Mouse (Mus musculus): ENCODE results near the gene Pdpk1. TPM values are rescaled to one million over a fixed set of nuclear protein-coding genes. Genes with fewer than 3 reads are reported as not detected.

The Pdpk1 gene
- polyA plus RNA-seq, 1 experiment from 2014 or later = 68.9 TPM

DNA sequence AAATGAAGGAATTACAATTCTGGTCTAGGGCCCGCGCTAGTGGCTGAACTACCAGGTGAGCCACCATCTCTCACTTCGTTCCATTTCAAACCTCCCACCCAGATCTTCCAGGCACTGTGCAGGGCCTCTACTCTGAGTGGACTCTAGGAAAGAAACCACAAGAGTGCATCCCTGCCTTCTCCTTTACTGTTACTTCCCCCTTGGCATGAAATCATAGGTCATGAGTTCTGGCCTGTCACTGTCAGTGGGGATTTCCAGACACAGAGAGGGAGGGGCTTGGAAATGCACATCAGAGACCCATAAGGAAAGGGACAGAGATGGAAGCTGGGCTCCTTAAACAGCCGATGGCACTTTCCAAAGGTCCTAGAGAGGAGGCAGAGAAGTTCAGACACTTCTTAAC, 21.0 kb upstream of the Pdpk1 start:
- no peak overlapping the region for H3K9ac ChIP-seq (replicated peaks)
- no peaks in the 10 kb centered on the region for H3K27me3 ChIP-seq (replicated peaks)
- no peak overlapping the region for H3K4me2 ChIP-seq
- no peaks in the 10 kb centered on the region for H3K9me3 ChIP-seq (replicated peaks)
- no peak overlapping the region for H3K4me3 ChIP-seq (replicated peaks)
- WGBS = 89% methylated on average over 4 of the region's 4 CpGs
- peaks cover 3% of the 10 kb centered on the region for H3K36me3 ChIP-seq
- ATAC-seq (ENCODE audit: low FRiP score) = no peak
- H3K4me1 ChIP-seq = peaks cover 24% of the 10 kb centered on the region
- H3K27ac ChIP-seq (replicated peaks) = no peak overlapping the region

- no peaks in the 10 kb centered on the region for H3K27me3 ChIP-seq (replicated peaks)
- 83% methylated on average over 5 of the region's 5 CpGs for WGBS
- no peaks in the 10 kb centered on the region for H3K9me3 ChIP-seq (replicated peaks)
- H3K4me1 ChIP-seq = peaks cover 29% of the 10 kb centered on the region
- H3K36me3 ChIP-seq = peaks cover 6% of the 10 kb centered on the region
- no peak overlapping the region for H3K4me3 ChIP-seq (replicated peaks)
- 0 out of 2 replicates have a peak overlapping the region, but pooled peaks have one; percentile 23 for H3K27ac ChIP-seq (replicated peaks)
- no peak overlapping the region for H3K4me2 ChIP-seq
- H3K9ac ChIP-seq (replicated peaks) = no peak overlapping the region
- ATAC-seq (ENCODE audit: low FRiP score) = no peak
Measured at GRCm38 (mm10) chr17:24170729-24171128, 20.0 kb upstream of the Pdpk1 start.

DNA sequence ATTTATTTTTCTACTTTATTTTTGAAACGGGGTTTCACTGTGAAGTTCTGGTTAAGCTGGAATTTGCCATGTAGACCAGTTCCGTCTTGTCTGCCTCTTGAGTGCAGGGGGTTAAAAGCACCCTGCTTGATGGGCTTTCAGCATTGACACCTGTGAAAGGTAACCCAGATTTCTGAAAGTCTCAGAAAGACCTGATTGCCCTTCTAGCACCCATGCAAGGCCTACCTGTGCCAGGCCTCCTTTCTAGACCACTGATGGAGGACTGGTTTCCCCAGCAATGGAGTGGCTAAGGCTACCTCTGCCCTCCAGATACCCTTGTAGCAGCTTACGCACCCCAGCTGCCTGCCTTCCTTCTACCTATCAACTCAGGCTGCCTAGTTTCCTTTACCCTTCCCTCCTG, 19.4 kb upstream of the Pdpk1 start:
- no peaks in the 10 kb centered on the region for H3K9me3 ChIP-seq (replicated peaks)
- no peaks in the 10 kb centered on the region for H3K27me3 ChIP-seq (replicated peaks)
- ATAC-seq (ENCODE audit: low FRiP score) = no peak
- H3K4me1 ChIP-seq = peaks cover 35% of the 10 kb centered on the region
- H3K4me2 ChIP-seq = peak overlapping the region; percentile 80
- peak overlapping the region; percentile 87 for H3K9ac ChIP-seq (replicated peaks)
- peak overlapping the region; percentile 99; the same call in 1 of the 2 replicates for H3K27ac ChIP-seq (replicated peaks)
- WGBS = 58% methylated on average over 3 of the region's 3 CpGs
- peak overlapping the region; percentile 75 for H3K4me3 ChIP-seq (replicated peaks)
- H3K36me3 ChIP-seq = peaks cover 12% of the 10 kb centered on the region

DNA sequence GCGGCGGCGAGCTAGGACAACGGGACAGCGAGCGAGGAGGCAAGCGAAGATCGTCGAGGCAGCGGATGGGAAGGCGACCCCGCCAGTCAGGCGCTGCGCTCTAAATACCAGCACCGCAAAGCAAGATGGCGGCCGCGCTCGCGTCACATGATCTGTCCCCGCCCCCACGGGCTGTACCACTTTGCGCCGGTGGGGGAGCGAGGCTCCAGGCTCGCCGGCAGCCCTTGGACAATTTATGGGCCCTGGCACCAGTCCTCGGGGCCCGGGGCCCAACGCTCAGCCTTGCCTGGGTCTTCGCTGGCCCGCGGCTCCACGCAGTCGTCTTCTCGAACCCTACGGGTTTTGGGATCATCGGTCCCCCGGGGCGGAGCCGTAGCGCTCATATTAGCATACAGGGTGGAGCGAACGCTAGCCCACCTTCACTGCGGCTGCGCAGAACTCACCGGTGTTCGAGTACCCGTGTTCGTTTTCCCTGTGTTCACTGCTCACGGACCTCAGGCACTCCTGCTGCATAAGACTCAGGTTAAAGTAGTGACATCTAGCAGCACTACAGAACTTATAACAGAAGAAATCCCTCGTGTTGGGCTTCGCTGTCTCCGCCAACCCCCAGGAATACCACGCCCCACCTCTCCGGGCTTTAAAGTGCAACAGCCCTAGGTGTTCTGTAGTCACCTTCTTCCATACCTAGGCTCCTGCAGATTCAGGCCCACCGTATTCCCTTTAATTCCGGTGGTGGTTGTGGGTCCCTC, 18.8 kb upstream of the Pdpk1 start, which contains the start of gene Atp6v0c:
Gene Atp6v0c (minus strand): TSS at position 386 of the 749 bp plus-strand sequence.
- WGBS = 1% methylated on average over 58 of the region's 58 CpGs
- peak; percentile 91 for ATAC-seq (ENCODE audit: low FRiP score)
- no peaks in the 10 kb centered on the region for H3K27me3 ChIP-seq (replicated peaks)

GRCm38 (mm10) chr17:24168590-24169277, 18.0 kb upstream of the Pdpk1 start:
- H3K27ac ChIP-seq (replicated peaks) = peak overlapping the region; percentile 99
- H3K27me3 ChIP-seq (replicated peaks) = no peaks in the 10 kb centered on the region
- peak; percentile 72 for ATAC-seq (ENCODE audit: low FRiP score)
- peak overlapping the region; percentile 75 for H3K4me3 ChIP-seq (replicated peaks)
- H3K36me3 ChIP-seq = peaks cover 13% of the 10 kb centered on the region
- 1% methylated on average over 38 of the region's 41 CpGs for WGBS
- H3K4me2 ChIP-seq = peak overlapping the region; percentile 80
- peak overlapping the region; percentile 87 for H3K9ac ChIP-seq (replicated peaks)
- no peaks in the 10 kb centered on the region for H3K9me3 ChIP-seq (replicated peaks)
- H3K4me1 ChIP-seq = peaks cover 40% of the 10 kb centered on the region

More for the DNA sequence above, 18.8 kb upstream of the Pdpk1 start, which contains the start of gene Atp6v0c:
- Histone ChIP-seq H3K4me3 (replicated peaks) (peak within 1 kb of the TSS; percentile 75), H3K36me3 (peaks cover 13% of the 10 kb centered on the region), H3K9me3 (replicated peaks) (no peaks in the 10 kb centered on the region), H3K4me2 (peak within 1 kb of the TSS; percentile 80), H3K27ac (replicated peaks) (peak within 1 kb of the TSS; percentile 99), H3K4me1 (peaks cover 40% of the 10 kb centered on the region), H3K9ac (replicated peaks) (peak within 1 kb of the TSS; percentile 87)

- Histone ChIP-seq H3K27me3 (replicated peaks) (no peaks in the 10 kb centered on the region), H3K36me3 (peaks cover 13% of the 10 kb centered on the region), H3K9ac (replicated peaks) (peak overlapping the region; percentile 87), H3K4me1 (peaks cover 43% of the 10 kb centered on the region), H3K4me3 (replicated peaks) (peak overlapping the region; percentile 75), H3K4me2 (peak overlapping the region; percentile 80), H3K27ac (replicated peaks) (peak overlapping the region; percentile 99), H3K9me3 (replicated peaks) (no peaks in the 10 kb centered on the region)
- ATAC-seq (ENCODE audit: low FRiP score) = no peak
- WGBS = 52% methylated on average over 7 of the region's 7 CpGs
Measured at GRCm38 (mm10) chr17:24167891-24168505, 17.3 kb upstream of the Pdpk1 start.

GRCm38 (mm10) chr17:24167120-24167519, 16.4 kb upstream of the Pdpk1 start:
- H3K9ac ChIP-seq (replicated peaks) = no peak overlapping the region
- no peaks in the 10 kb centered on the region for H3K27me3 ChIP-seq (replicated peaks)
- H3K27ac ChIP-seq (replicated peaks) = no peak overlapping the region
- no peaks in the 10 kb centered on the region for H3K9me3 ChIP-seq (replicated peaks)
- H3K4me3 ChIP-seq (replicated peaks) = peak overlapping the region; percentile 75
- peaks cover 13% of the 10 kb centered on the region for H3K36me3 ChIP-seq
- no peak for ATAC-seq (ENCODE audit: low FRiP score)
- H3K4me2 ChIP-seq = peak overlapping the region; percentile 80
- H3K4me1 ChIP-seq = peaks cover 52% of the 10 kb centered on the region
- 84% methylated on average over 6 of the region's 6 CpGs for WGBS

- H3K4me3 ChIP-seq (replicated peaks) = no peak overlapping the region
- ATAC-seq (ENCODE audit: low FRiP score) = no peak
- WGBS = 83% methylated on average over 11 of the region's 11 CpGs
Measured at GRCm38 (mm10) chr17:24164566-24165259, 14.0 kb upstream of the Pdpk1 start.

GRCm38 (mm10) chr17:24163176-24163962, 12.6 kb upstream of the Pdpk1 start, which contains the start of gene Amdhd2:
Gene Amdhd2 (minus strand): TSS chr17:24163766.
- Histone ChIP-seq H3K9ac (replicated peaks) (peak within 1 kb of the TSS; percentile 70), H3K9me3 (replicated peaks) (no peaks in the 10 kb centered on the region), H3K4me2 (peak within 1 kb of the TSS; percentile 98), H3K36me3 (peaks cover 13% of the 10 kb centered on the region), H3K4me1 (peaks cover 48% of the 10 kb centered on the region), H3K4me3 (replicated peaks) (peak within 1 kb of the TSS; percentile 65), H3K27ac (replicated peaks) (peak within 1 kb of the TSS; percentile 85), H3K27me3 (replicated peaks) (no peaks in the 10 kb centered on the region)
- WGBS = under 1% methylated on average over 47 of the region's 47 CpGs
- ATAC-seq (ENCODE audit: low FRiP score) = peak; percentile 90

More at GRCm38 (mm10) chr17:24164566-24165259, 14.0 kb upstream of the Pdpk1 start:
- H3K9ac ChIP-seq (replicated peaks) = no peak overlapping the region
- peaks cover 49% of the 10 kb centered on the region for H3K4me1 ChIP-seq
- peaks cover 13% of the 10 kb centered on the region for H3K36me3 ChIP-seq
- H3K9me3 ChIP-seq (replicated peaks) = no peaks in the 10 kb centered on the region
- no peak overlapping the region for H3K4me2 ChIP-seq
- H3K27ac ChIP-seq (replicated peaks) = no peak overlapping the region
- H3K27me3 ChIP-seq (replicated peaks) = no peaks in the 10 kb centered on the region

GRCm38 (mm10) chr17:24162584-24163175, 12.0 kb upstream of the Pdpk1 start:
- Histone ChIP-seq H3K9ac (replicated peaks) (peak overlapping the region; percentile 70), H3K27ac (replicated peaks) (peak overlapping the region; percentile 85), H3K4me2 (peak overlapping the region; percentile 98), H3K4me1 (peaks cover 41% of the 10 kb centered on the region), H3K27me3 (replicated peaks) (no peaks in the 10 kb centered on the region), H3K4me3 (replicated peaks) (peak overlapping the region; percentile 65), H3K36me3 (peaks cover 19% of the 10 kb centered on the region), H3K9me3 (replicated peaks) (no peaks in the 10 kb centered on the region)
- ATAC-seq (ENCODE audit: low FRiP score) = peak; percentile 29
- WGBS = 31% methylated on average over 17 of the region's 17 CpGs
